Mouse (Mus musculus) CH12.LX (cell line): ENCODE results near the gene Ms4a18. TPM values are rescaled to one million over a fixed set of nuclear protein-coding genes. Genes with fewer than 3 reads are reported as not detected.
A peak's percentile ranks its signal among the peaks of the same experiment; 100 is the strongest.

Experiments used
- DNase-seq: peaks from one replicate; pipeline ENCODE4 v3.0.0-alpha.2; 2013; ENCODE audit errors: extremely low read depth
- H3K27ac ChIP-seq: 2 replicates; pipeline ENCODE4 v1.5.1; 2012; ENCODE audit warnings: low read depth, mild to moderate bottlenecking, control low read depth, moderate library complexity; ENCODE audit not compliant: insufficient read depth
- H3K27me3 ChIP-seq: replicated peaks from 2 replicates; pipeline ENCODE3; 2012; ENCODE audit warnings: inconsistent platforms
- H3K36me3 ChIP-seq, 2 experiments: replicated peaks in 1 of 2; 2 replicates each; pipeline versions ENCODE3 to v1.6.1; 2012; ENCODE audit warnings: inconsistent platforms in 1 of 2, low read length in 1 of 2, mild to moderate bottlenecking in 1 of 2, mixed read lengths in 1 of 2, moderate library complexity in 1 of 2; ENCODE audit not compliant: control insufficient read depth in 1 of 2, insufficient read depth in 1 of 2
- H3K4me1 ChIP-seq, 2 experiments: 2 replicates each; pipeline ENCODE4 v1.6.1; 2012; ENCODE audit warnings: inconsistent platforms in 1 of 2, moderate library complexity in 1 of 2; ENCODE audit not compliant: insufficient read depth in 2 of 2, control insufficient read depth in 1 of 2
- H3K4me2 ChIP-seq: 2 replicates; pipeline ENCODE4 v1.6.1; 2012; ENCODE audit warnings: low read depth, mild to moderate bottlenecking, control low read depth; ENCODE audit not compliant: poor library complexity, insufficient read depth, severe bottlenecking
- H3K4me3 ChIP-seq, 3 experiments: fragments of 150-350 bp in 1 of 3; sonication (generic) in 1 of 3; replicated peaks in 1 of 3; 2 replicates each; pipeline versions ENCODE3 to v1.5.1; 2011 to 2012; ENCODE audit warnings: low read depth in 2 of 3, low read length in 2 of 3, mild to moderate bottlenecking in 2 of 3, moderate library complexity in 2 of 3, control low read depth in 1 of 3, improper control_type of control experiment in 1 of 3, inconsistent platforms in 1 of 3, mixed read lengths in 1 of 3; ENCODE audit not compliant: poor library complexity in 1 of 3
- H3K79me2 ChIP-seq: replicated peaks from 2 replicates; pipeline ENCODE4 v1.6.1; 2012; ENCODE audit warnings: mild to moderate bottlenecking, moderate library complexity; ENCODE audit not compliant: control insufficient read depth, poor library complexity, insufficient read depth, severe bottlenecking; ENCODE audit errors: extremely low read depth
- H3K9ac ChIP-seq: 2 replicates; pipeline ENCODE4 v1.6.1; 2012; ENCODE audit warnings: low read depth, mild to moderate bottlenecking, control low read depth, moderate library complexity; ENCODE audit not compliant: insufficient read depth
- H3K9me3 ChIP-seq: replicated peaks from 2 replicates; pipeline ENCODE3; 2012; ENCODE audit warnings: low read length, inconsistent platforms, mixed read lengths
- BHLHE40 ChIP-seq: IDR thresholded peaks from 2 replicates; pipeline ENCODE4 v1.6.1; 2011; ENCODE audit warnings: mild to moderate bottlenecking, low read depth, low read length, improper control_type of control experiment
- CHD1 ChIP-seq: IDR thresholded peaks from 2 replicates; pipeline ENCODE4 v1.6.1; 2012; ENCODE audit warnings: low read depth, low read length, improper control_type of control experiment, inconsistent platforms
- CHD2 ChIP-seq: IDR thresholded peaks from 2 replicates; pipeline ENCODE4 v1.6.1; 2011; ENCODE audit warnings: low read length, improper control_type of control experiment
- CTCF ChIP-seq, 2 experiments: IDR thresholded peaks in 1 of 2; conservative IDR thresholded peaks in 1 of 2; 2 replicates each; pipeline ENCODE4 v1.5.1; 2011 to 2012; ENCODE audit warnings: low read depth in 2 of 2, low read length in 2 of 2, improper control_type of control experiment in 1 of 2, inconsistent platforms in 1 of 2, mild to moderate bottlenecking in 1 of 2, moderate library complexity in 1 of 2
- E2F4 ChIP-seq: IDR thresholded peaks from 2 replicates; pipeline ENCODE4 v1.6.1; 2011; ENCODE audit warnings: low read depth, low read length, improper control_type of control experiment; ENCODE audit not compliant: insufficient replicate concordance
- EP300 ChIP-seq: IDR thresholded peaks from 2 replicates; pipeline ENCODE4 v1.6.1; 2011; ENCODE audit warnings: low read length, improper control_type of control experiment
- ETS1 ChIP-seq: conservative IDR thresholded peaks from 2 replicates; pipeline ENCODE4 v1.6.1; 2012; ENCODE audit warnings: low read depth, mild to moderate bottlenecking, inconsistent platforms, low read length, improper control_type of control experiment, moderate library complexity
- GABPA ChIP-seq: IDR thresholded peaks from 2 replicates; pipeline ENCODE4 v1.6.1; 2012; ENCODE audit warnings: low read depth, low read length, improper control_type of control experiment, inconsistent platforms; ENCODE audit not compliant: insufficient replicate concordance
- HCFC1 ChIP-seq: IDR thresholded peaks from 2 replicates; pipeline ENCODE4 v1.6.1; 2012; ENCODE audit warnings: low read depth, mild to moderate bottlenecking, inconsistent platforms, low read length, improper control_type of control experiment
- IRF4 ChIP-seq: IDR thresholded peaks from 2 replicates; pipeline ENCODE4 v1.6.1; 2014; ENCODE audit warnings: low read depth, mild to moderate bottlenecking, inconsistent platforms, low read length, improper control_type of control experiment
- JUN ChIP-seq: IDR thresholded peaks from 2 replicates; pipeline ENCODE4 v1.6.1; 2011; ENCODE audit warnings: low read depth, mild to moderate bottlenecking, low read length, improper control_type of control experiment, moderate library complexity; ENCODE audit not compliant: insufficient read depth
- JUND ChIP-seq: conservative IDR thresholded peaks from 2 replicates; pipeline ENCODE4 v1.6.1; 2011; ENCODE audit warnings: low read depth, low read length, improper control_type of control experiment
- KAT2A ChIP-seq: IDR thresholded peaks from 2 replicates; pipeline ENCODE4 v1.6.1; 2012; ENCODE audit warnings: low read length, improper control_type of control experiment, inconsistent platforms; ENCODE audit not compliant: insufficient replicate concordance
- MAFK ChIP-seq: IDR thresholded peaks from 2 replicates; pipeline ENCODE4 v1.6.1; 2011; ENCODE audit warnings: low read length, improper control_type of control experiment; ENCODE audit not compliant: insufficient replicate concordance
- MAX ChIP-seq: IDR thresholded peaks from 2 replicates; pipeline ENCODE4 v1.6.1; 2011; ENCODE audit warnings: low read length, improper control_type of control experiment
- MAZ ChIP-seq: IDR thresholded peaks from 2 replicates; pipeline ENCODE4 v1.6.1; 2012; ENCODE audit warnings: low read depth, mild to moderate bottlenecking, inconsistent platforms, low read length, improper control_type of control experiment, moderate library complexity
- MEF2A ChIP-seq: IDR thresholded peaks from 2 replicates; pipeline ENCODE4 v1.6.1; 2014; ENCODE audit warnings: low read depth, mild to moderate bottlenecking, inconsistent platforms, low read length, improper control_type of control experiment, borderline replicate concordance
- MXI1 ChIP-seq: IDR thresholded peaks from 2 replicates; pipeline ENCODE4 v1.6.1; 2011; ENCODE audit warnings: mild to moderate bottlenecking, low read depth, low read length, improper control_type of control experiment
- MYC ChIP-seq: IDR thresholded peaks from 2 replicates; pipeline ENCODE4 v1.6.1; 2011; ENCODE audit warnings: low read depth, mild to moderate bottlenecking, improper control_type of control experiment, low read length
- NELFE ChIP-seq: IDR thresholded peaks from 2 replicates; pipeline ENCODE4 v1.6.1; 2011; ENCODE audit warnings: low read depth, low read length, improper control_type of control experiment
- NRF1 ChIP-seq: IDR thresholded peaks from 2 replicates; pipeline ENCODE4 v1.6.1; 2014; ENCODE audit warnings: low read depth, mild to moderate bottlenecking, inconsistent platforms, low read length, improper control_type of control experiment, moderate library complexity
- PAX5 ChIP-seq: IDR thresholded peaks from 2 replicates; pipeline ENCODE4 v1.6.1; 2012; ENCODE audit warnings: low read length, inconsistent platforms, mixed read lengths
- POLR2A ChIP-seq: IDR thresholded peaks from 2 replicates; pipeline ENCODE4 v1.6.1; 2011; ENCODE audit warnings: low read depth, mild to moderate bottlenecking, improper control_type of control experiment, low read length
- POLR2AphosphoS2 ChIP-seq: IDR thresholded peaks from 2 replicates; pipeline ENCODE4 v1.6.1; 2011; ENCODE audit warnings: low read depth, low read length, improper control_type of control experiment
- RAD21 ChIP-seq: IDR thresholded peaks from 2 replicates; pipeline ENCODE4 v1.6.1; 2011; ENCODE audit warnings: low read depth, mild to moderate bottlenecking, low read length, improper control_type of control experiment, moderate library complexity
- RCOR1 ChIP-seq: conservative IDR thresholded peaks from 2 replicates; pipeline ENCODE4 v1.6.1; 2012; ENCODE audit warnings: low read depth, mild to moderate bottlenecking, inconsistent platforms, low read length, improper control_type of control experiment
- SIN3A ChIP-seq: IDR thresholded peaks from 2 replicates; pipeline ENCODE4 v1.6.1; 2012; ENCODE audit warnings: low read length, improper control_type of control experiment, inconsistent platforms
- SMC3 ChIP-seq: IDR thresholded peaks from 2 replicates; pipeline ENCODE4 v1.6.1; 2011; ENCODE audit warnings: low read depth, low read length, improper control_type of control experiment
- TBP ChIP-seq: conservative IDR thresholded peaks from 2 replicates; pipeline ENCODE4 v1.6.1; 2011; ENCODE audit warnings: low read depth, low read length, improper control_type of control experiment
- TCF12 ChIP-seq: IDR thresholded peaks from 2 replicates; pipeline ENCODE4 v1.6.1; 2014; ENCODE audit warnings: low read depth, mild to moderate bottlenecking, inconsistent platforms, low read length, improper control_type of control experiment
- UBTF ChIP-seq: IDR thresholded peaks from 2 replicates; pipeline ENCODE4 v1.6.1; 2012; ENCODE audit warnings: low read depth, mild to moderate bottlenecking, inconsistent platforms, low read length, improper control_type of control experiment, moderate library complexity
- USF1 ChIP-seq: IDR thresholded peaks from 2 replicates; pipeline ENCODE4 v1.6.1; 2014; ENCODE audit warnings: low read depth, mild to moderate bottlenecking, inconsistent platforms, low read length, improper control_type of control experiment
- USF2 ChIP-seq: conservative IDR thresholded peaks from 2 replicates; pipeline ENCODE4 v1.6.1; 2011; ENCODE audit warnings: low read depth, low read length, improper control_type of control experiment
- ZC3H11A ChIP-seq: IDR thresholded peaks from 2 replicates; pipeline ENCODE4 v1.6.1; 2012; ENCODE audit warnings: low read depth, mild to moderate bottlenecking, inconsistent platforms, low read length, improper control_type of control experiment
- ZKSCAN1 ChIP-seq: IDR thresholded peaks from 2 replicates; pipeline ENCODE4 v1.6.1; 2012; ENCODE audit warnings: low read depth, inconsistent platforms, low read length, improper control_type of control experiment, borderline replicate concordance
- ZMIZ1 ChIP-seq: IDR thresholded peaks from 2 replicates; pipeline ENCODE4 v1.6.1; 2012; ENCODE audit warnings: low read depth, mild to moderate bottlenecking, inconsistent platforms, low read length, improper control_type of control experiment
- ZNF384 ChIP-seq: IDR thresholded peaks from 2 replicates; pipeline ENCODE4 v1.6.1; 2012; ENCODE audit warnings: low read depth, low read length, improper control_type of control experiment, inconsistent platforms
- dilution Hi-C: fragments of 300-500 bp; cut with MboI; formaldehyde crosslinking; loops from 2 replicates; pipeline ENCODE4 v1.14.3; 2020; ENCODE audit warnings: low sequenced_read_pairs; ENCODE audit not compliant: extremely low pct_unique_long_range_greater_than_20kb, extremely low pct_ligation_motif_present
- in situ Hi-C: fragments of 300-500 bp; cut with MboI; formaldehyde crosslinking; loops from 3 replicates; pipeline ENCODE4 v1.14.3; 2019; ENCODE audit warnings: low sequenced_read_pairs, low pct_ligation_motif_present, low pct_unique_long_range_greater_than_20kb, mixed read lengths
- polyA plus RNA-seq: library from polyadenylated mRNA; unstranded; fragments of >175 nt; gene quantifications from 2 replicates; pipeline ENCODE4 v1.2.1, GENCODE M21; 2012; ENCODE audit warnings: low read depth; ENCODE audit not compliant: insufficient read length
- total RNA-seq, 2 experiments: library from RNA; depleted of rRNA; stranded (reverse); fragments of 300-350 nt in 1 of 2; fragments of >200 nt in 1 of 2; gene quantifications; 2 replicates each; pipeline ENCODE4 v1.2.3; 2012 to 2014

The Ms4a18 gene
- total and polyA plus RNA-seq, 3 experiments, result not detected

DNA sequence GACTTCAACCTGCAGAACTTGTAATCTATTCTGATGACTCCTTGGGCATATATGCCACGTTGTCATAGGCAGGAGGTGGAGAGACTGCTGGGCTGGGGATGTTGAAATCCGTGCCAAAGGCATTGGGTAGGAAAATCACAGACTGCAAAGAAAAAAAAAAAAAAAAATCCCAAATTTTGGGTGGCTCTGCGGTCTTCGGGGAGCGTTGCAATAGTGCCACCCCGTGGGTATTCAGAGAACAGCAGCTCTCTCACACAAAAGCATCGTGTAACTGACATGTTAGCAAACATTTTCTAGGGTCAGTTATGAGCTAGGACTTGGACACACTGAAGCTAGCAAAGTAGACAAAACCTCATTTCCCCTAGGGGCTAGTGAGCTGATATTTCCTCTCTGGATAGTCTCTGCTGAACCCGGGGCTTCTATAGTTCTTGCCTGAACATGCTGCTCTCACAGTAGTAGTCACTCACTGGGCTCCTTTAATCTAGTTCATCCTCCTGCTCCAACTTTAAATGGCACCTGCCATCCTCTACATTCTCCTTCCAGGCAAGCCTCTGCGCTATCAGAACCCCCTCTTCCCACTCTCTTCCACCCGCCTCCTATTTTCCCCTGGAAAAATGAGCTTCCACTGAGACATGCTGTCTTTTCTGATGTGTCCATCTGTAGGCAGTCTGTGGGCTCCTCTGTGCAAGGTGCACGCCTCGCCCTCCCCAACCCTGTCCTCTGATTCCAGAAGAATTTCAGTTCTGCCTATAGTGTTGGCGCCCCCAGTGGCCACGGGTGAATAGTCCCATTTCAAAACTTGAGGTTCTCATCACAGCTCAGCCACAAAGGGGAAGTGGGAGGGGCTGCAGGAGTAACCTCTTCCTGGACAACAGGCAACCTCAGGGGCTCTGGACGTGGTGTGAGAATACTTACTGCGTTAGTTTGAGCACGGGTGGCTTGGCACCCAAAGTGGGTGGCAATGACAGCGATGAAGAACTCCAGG, 38.4 kb downstream of the Ms4a18 start:
- peaks cover 5% of the 10 kb centered on the region for H3K27me3 ChIP-seq
- dilution Hi-C loops, result no loop called here
- DNase-seq, result peak; percentile 95
- H3K9ac ChIP-seq, result peak overlapping the region; percentile 44; the same call in 1 of the 2 replicates
- no peaks in the 10 kb centered on the region for H3K79me2 ChIP-seq
- in situ Hi-C loops, result no loop called here
- H3K9me3 ChIP-seq, result no peaks in the 10 kb centered on the region
- H3K4me1 ChIP-seq, result peaks cover 4 to 20% of the 10 kb centered on the region in 2 experiments
- H3K4me2 ChIP-seq, result peak overlapping the region; percentile 100
- H3K27ac ChIP-seq, result no peak overlapping the region
- no peaks in the 10 kb centered on the region for H3K36me3 ChIP-seq
- peak overlapping the region; percentile 53 to 73 (median 54) for H3K4me3 ChIP-seq
- TF ChIP-seq SIN3A (no peak), NRF1 (no peak), CTCF (conservative IDR thresholded peaks at IDR 0.05 in 1 of 2, IDR thresholded peaks at IDR 0.05 in 1 of 2; ENCODE audit: low read depth in 2 of 2, low read length in 2 of 2) (peak; percentile 85 to 87), JUND (0 out of 2 replicates have a peak, but pooled peaks have one; percentile 37), MXI1 (no peak), CHD2 (no peak; the same call in 1 of the 2 replicates), MEF2A (0 out of 2 replicates have a peak, but pooled peaks have one; percentile 36), POLR2A (peak; percentile 68), USF2 (no peak), HCFC1 (peak; percentile 39; the same call in 1 of the 2 replicates), RCOR1 (no peak; the same call in 1 of the 2 replicates), MAZ (peak; percentile 42; the same call in 1 of the 2 replicates), USF1 (no peak), ZMIZ1 (no peak), KAT2A (no peak), ZKSCAN1 (no peak), POLR2AphosphoS2 (no peak), IRF4 (peak; percentile 85), RAD21 (peak; percentile 81), ZC3H11A (no peak), NELFE (peak; percentile 59), SMC3 (peak; percentile 62), MYC (no peak), JUN (no peak), TBP (no peak), CHD1 (no peak), ZNF384 (peak; percentile 96), E2F4 (no peak), ETS1 (0 out of 2 replicates have a peak, but pooled peaks have one; percentile 8), EP300 (no peak; the same call in 1 of the 2 replicates), MAFK (no peak), TCF12 (peak; percentile 42; the same call in 1 of the 2 replicates), GABPA (no peak), BHLHE40 (no peak; the same call in 1 of the 2 replicates), UBTF (no peak), PAX5 (no peak), MAX (no peak)
